8 mouse cellular contexts compared by ENCODE assay signal in the genomic region with DNA sequence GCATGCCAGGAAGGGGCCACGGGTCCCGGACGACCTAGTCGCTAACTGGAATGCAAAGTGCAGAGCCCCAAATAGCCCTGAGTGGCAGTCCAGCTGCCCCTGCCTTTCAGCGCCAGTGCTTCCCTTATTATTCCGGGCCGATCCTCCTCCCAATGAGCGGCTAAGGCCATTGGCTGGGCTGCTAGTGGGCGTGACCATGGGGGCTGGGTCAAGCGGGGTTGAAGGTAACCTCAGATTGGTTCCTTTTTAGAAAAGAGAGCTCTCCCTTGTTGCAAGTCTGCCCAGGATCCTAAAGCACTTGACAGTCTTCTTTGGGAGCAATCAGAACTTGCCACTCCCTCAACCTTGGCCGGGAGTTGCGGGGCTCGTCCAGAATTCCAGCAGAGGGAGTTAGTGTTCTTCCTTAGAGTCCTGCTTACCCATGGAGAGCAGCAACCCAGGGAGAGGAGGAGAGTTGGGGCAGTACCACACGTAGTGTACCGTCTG. TPM values are rescaled to one million over a fixed set of nuclear protein-coding genes. Genes with fewer than 3 reads are reported as not detected.
DNase-seq lines count a peak whose midpoint lies in the region; ATAC-seq lines count a peak whose summit lies in the region.

No protein-coding gene starts in this region.

- peak; percentile 96 for DNase-seq in adipocyte (ENCODE audit: low spot score)
- peak; percentile 95 for DNase-seq in embryo, embryonic 10 days (ENCODE audit: low spot score)
- peak; percentile 83 for DNase-seq in gastrocnemius, postnatal 10 days
- DNase-seq in induced T-regulatory cell, adult 2 months (ENCODE audit: low read depth), result peak; percentile 84
- peak; percentile 49 to 66 for DNase-seq in left cerebral cortex, adult 8-10 months (ENCODE audit: low spot score in 2 of 2)
- peak; percentile 63 to 69 for DNase-seq in right cerebral cortex, adult 2 months (ENCODE audit: low spot score in 2 of 2)
- DNase-seq in urinary bladder, postnatal 14 days (ENCODE audit: low spot score), result peak; percentile 87

- peak; percentile 95 for ATAC-seq in megakaryocyte, adult 5-6 weeks (ENCODE audit: poor library complexity, severe bottlenecking)

RNA-seq across cellular contexts. Expression of a gene that starts 1.2 kb away (rescaled TPM):
- 100 to 1,000 TPM; 201 to 216 TPM for total RNA-seq in gastrocnemius, postnatal 10 days (2021)
- total RNA-seq in left cerebral cortex, adult 8-10 months (2022), result 10 to 100 TPM; 16.7 to 19.7 (median 18.0) TPM
- 0.69 and 3.7 TPM in 2 replicates for total RNA-seq in megakaryocyte, adult 5-6 weeks (2015)
- 0.66 and 0.77 TPM in 2 replicates for total RNA-seq in megakaryocyte, adult 5-6 weeks (2017)

RNA-seq across cellular contexts. Expression of a gene that starts 18.0 kb away (rescaled TPM):
- total RNA-seq in gastrocnemius, postnatal 10 days (2021), result 100 to 1,000 TPM in 1 of 2 experiments, 10 to 100 TPM in 1; 98.2 to 100 TPM
- total RNA-seq in left cerebral cortex, adult 8-10 months (2022), result 100 to 1,000 TPM; 160 to 199 (median 183) TPM
- total RNA-seq in megakaryocyte, adult 5-6 weeks (2015), result 90.4 and 95.8 TPM in 2 replicates
- total RNA-seq in megakaryocyte, adult 5-6 weeks (2017), result 102 and 115 TPM in 2 replicates

RNA-seq across cellular contexts. Expression of a gene that starts 38.5 kb away (rescaled TPM):
- total RNA-seq in gastrocnemius, postnatal 10 days (2021), result 1 to 10 TPM; 1.7 to 4.9 TPM
- 10 to 100 TPM in 1 of 4 experiments, 1 to 10 TPM in 3; 4.1 to 11.5 (median 7.1) TPM for total RNA-seq in left cerebral cortex, adult 8-10 months (2022)
- total RNA-seq in megakaryocyte, adult 5-6 weeks (2015), result 76.4 and 89.1 TPM in 2 replicates
- 239 and 262 TPM in 2 replicates for total RNA-seq in megakaryocyte, adult 5-6 weeks (2017)

RNA-seq across cellular contexts. Expression of a gene that starts 47.8 kb away (rescaled TPM):
- under 1 TPM; 0.61 to 0.99 TPM for total RNA-seq in gastrocnemius, postnatal 10 days (2021)
- total RNA-seq in left cerebral cortex, adult 8-10 months (2022), result 10 to 100 TPM; 35.6 to 42.2 (median 39.1) TPM
- total RNA-seq in megakaryocyte, adult 5-6 weeks (2015), result not detected in 2 replicates
- not detected in 2 replicates for total RNA-seq in megakaryocyte, adult 5-6 weeks (2017)

Comparison
In these comparisons a context has a peak if more than half of its experiments do, and no peak if none do; other contexts are left out.
1. Peak in every context shown above with its lines: DNase-seq and ATAC-seq.
2. RNA of a gene that starts 38.5 kb away (total RNA-seq): 76.4 to 262 TPM in megakaryocyte, adult 5-6 weeks; 4.1 to 11.5 TPM in left cerebral cortex, adult 8-10 months and 1.7 to 4.9 TPM in gastrocnemius, postnatal 10 days; every median in the first group is over 4 times any median in the second.